Mouse (Mus musculus): ENCODE data around the gene Gm27029.
A peak's percentile ranks its signal among the peaks of the same experiment; 100 is the strongest.
"Not testable (repeated sequence)": the region's sequence is repeated elsewhere in the genome, so short reads cannot be mapped to it uniquely, and the experiment has no call there.

The Gm27029 gene

DNA sequence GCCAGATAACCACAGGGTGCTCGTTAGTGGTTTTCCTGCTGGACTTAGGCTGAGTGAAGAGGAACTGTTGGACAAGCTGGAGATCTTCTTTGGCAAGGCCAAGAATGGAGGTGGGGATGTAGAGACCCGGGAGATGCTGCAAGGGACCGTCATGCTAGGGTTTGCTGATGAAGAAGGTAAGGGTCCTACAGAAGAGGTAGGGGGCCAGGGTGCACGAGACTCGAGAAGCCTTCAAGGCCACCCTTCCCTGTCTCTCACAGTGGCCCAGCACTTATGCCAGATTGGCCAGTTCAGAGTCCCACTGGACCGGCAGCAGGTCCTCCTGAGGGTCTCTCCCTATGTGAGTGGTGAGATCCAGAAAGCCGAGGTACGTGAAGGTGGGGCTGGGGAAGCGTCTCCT lies 33.0 kb upstream of the Gm27029 start:
- no peak for DNase-seq (ENCODE audit: low read depth, low spot score)

DNA sequence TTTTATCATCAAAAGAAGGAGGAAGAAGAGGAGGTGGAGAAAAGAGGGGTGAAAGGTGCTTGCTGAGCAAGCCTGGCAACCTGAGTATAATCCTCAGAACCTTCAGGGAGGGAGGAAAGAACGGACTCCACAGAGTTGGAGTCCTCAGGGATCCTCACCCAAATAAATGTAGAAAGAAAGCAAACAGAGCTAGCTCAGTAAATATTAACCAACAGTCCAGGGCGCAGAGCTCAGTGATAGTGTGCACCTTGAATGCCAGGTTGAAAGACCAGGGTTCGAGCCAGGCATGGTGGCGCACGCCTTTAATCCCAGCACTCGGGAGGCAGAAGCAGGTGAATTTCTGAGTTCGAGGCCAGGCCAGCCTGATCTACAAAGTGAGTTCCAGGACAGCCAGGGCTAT lies 31.0 kb upstream of the Gm27029 start:
- no peak for DNase-seq (ENCODE audit: low read depth, low spot score)

DNA sequence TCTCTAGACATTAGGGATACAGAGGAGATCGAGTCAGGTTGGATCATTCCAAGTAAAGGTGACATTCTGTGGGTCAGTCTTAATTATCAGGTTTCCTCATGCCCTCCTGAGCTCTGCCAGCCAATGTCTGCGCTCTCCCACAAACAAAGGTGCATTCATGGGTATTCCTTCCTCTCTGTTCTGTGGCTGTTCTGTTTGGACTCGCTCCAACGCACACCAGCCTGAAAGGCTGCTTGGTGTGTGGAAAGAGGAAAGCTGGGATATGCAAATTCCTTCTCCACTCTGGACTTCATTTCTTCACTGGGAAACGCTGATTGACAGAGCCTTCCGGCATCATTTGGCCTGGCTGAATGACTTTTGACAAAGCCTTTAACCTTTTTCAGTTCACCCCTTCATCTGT lies 30.1 kb upstream of the Gm27029 start:
- no peak for DNase-seq (ENCODE audit: low read depth, low spot score)

DNA sequence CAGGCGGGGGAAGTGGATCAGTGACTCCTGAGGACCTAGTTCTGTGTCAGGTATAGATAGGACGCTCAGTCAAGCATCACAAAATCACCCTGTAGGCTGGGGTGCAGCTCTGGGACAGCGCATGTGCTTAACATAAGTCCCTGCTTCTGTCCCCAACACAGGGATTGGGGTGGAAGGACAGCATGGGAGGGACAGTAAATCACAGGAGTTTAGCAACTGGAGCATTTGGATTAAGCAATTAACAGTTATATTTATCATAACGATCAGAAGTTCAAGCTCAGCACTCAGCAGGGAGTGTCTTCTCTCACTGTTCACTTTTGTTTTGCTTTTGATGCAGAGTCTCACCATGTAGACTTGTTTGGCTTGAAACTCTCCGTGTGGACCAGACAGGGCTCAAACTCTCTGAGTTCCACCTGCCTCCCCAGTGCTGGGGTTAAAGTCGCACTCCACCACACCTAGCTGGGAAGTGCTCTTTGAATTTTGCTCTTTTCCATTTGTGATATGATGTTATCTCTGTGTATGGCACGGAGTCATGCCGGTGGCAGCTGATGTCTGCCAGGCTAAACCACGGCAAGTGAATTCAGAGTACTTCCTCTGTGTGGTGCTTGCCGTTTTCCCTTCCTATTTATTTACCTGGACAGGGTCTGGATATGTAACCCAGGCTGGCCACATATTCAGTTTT lies 27.6 kb upstream of the Gm27029 start:
- DNase-seq (ENCODE audit: low read depth, low spot score), result no peak

DNA sequence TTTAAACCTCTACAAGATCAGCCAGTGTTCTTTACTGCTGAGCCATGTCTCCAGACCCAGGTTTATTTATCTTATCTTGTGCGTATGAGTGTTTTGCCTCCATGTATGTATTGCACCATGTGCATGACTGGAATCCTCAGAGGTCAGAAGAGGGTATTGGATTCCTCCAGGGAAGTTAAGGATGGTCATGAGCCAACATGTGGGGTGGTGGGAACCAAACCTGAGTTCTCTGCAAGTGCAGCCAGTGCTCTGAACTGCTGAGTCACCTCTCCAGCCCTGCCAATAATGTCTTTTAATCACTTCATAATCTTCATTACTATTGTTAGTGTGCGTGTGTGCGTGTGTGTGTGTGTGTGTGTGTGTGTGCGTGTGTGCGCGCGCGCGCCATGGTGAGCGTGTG lies 26.9 kb upstream of the Gm27029 start:
- no peak for DNase-seq (ENCODE audit: low read depth, low spot score)

DNA sequence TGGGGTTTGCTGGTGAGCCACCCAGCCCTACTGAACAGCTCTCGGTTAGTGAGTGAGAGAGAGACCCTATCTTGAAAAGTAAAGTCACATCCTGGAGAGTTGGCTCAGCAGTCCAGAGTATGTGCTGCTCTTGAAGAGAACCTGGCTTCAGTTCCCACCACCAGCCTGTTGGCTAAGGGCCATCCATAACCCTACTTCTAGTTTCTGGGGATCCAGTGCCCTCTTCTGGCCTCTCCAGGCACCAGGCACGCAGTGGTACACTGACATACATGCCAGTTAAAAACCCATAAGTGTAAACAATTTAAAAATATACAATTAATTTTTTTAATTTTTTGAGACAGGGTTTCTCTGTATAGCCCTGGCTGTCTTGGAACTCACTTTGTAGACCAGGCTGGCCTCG lies 25.8 kb upstream of the Gm27029 start:
- no peak for DNase-seq (ENCODE audit: low read depth, low spot score)

DNA sequence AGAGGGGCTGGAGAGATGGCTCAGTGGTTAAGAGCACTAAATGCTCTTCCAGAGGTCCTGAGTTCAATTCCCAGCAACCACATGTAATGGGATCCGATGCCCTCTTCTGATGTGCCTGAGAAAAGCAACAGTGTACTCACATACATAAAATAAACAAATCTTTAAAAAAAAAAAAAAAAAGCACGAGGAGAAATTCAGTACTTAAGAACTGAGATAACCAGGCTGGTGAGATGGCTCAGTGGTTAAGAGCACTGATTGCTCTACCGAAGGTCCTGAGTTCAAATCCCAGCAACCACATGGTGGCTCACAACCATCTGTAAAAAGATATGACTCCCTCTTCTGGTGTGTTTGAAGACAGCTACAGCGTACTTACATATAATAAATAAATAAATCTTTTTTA lies 25.0 kb upstream of the Gm27029 start:
- DNase-seq (ENCODE audit: low read depth, low spot score), result not testable (repeated sequence)

DNA sequence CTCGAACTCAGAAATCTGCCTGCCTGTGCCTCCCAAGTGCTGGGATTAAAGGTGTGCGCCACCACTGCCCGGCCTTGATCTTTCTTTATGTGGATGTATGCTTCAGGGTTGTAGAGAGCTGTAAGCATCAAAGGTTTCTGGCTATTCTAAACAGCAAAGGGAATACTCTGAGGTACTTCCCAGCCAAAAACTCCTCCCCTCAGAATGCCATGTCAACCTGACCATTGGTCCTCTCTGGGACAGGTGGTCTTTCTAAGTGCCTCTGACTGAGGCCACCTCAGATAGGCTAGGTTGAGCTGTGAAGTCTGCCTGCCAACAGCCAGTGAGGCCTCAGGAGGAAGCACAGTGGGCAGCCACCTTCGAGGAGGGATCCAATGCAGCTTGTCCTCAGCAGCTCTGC lies 24.3 kb upstream of the Gm27029 start:
- DNase-seq (ENCODE audit: low read depth, low spot score), result no peak

DNA sequence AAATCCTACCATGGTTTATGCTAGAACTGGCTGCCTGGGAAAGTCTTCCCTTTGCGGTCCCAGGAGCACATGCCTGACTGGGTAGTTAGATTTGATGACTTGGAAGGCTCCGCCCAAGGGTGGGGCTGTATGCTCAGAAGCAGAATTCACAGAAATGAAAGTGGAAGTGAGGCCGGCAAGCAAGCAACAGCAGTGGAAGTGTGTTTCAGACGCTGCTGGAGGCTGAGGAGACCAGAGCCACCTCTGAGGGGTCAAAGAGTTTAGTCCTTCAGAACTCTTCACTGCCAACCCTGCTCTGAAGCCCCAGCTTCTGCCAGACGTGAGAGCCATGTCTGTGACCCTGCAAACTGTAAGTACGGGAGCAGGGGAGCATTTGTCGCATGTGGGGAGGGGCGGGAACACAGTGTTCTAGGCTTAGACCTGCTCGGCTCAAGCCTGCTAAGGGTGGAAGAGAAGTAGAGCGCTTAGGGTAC lies 23.7 kb upstream of the Gm27029 start, which contains the start of gene Ifi35:
Ifi35 (plus strand) TSS at position 134 of the 473 bp plus-strand sequence.
- no peak for DNase-seq (ENCODE audit: low read depth, low spot score)

DNA sequence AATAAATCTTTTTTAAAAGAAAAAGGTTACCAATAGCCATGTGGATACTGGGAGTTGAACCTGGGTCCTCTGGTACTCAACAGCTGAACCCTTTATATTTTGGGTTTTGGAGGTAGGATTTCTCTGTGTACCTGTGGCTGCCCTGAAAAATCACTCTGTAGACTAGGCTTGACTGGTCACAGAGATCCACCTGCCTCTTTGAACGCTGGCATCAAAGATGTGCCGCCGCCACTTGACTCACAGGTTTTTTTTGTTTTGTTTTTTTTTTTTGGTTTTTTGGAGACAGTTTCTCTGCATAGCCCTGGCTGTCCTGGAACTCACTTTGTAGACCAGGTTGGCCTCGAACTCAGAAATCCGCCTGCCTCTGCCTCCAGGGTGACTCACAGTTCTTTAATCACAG lies 23.2 kb upstream of the Gm27029 start:
- DNase-seq (ENCODE audit: low read depth, low spot score), result no peak

DNA sequence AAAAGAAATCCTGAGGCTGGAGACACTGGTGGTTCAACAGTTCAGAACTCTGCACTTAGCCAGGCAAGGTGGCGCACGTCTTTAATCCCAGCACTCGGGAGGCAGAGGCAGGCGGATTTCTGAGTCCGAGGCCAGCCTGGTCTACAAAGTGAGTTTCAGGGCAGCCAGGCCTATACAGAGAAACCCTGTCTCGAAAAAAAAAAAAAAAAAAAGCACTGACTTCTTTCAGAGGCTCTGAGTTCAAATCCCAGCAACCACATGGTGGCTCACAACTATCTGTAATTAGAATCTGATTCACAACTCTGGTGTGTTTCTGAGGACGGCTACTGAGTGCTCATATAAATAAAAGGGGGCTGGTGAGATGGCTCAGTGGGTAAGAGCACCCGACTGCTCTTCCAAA lies 22.3 kb upstream of the Gm27029 start:
- DNase-seq (ENCODE audit: low read depth, low spot score), result not testable (repeated sequence)

DNA sequence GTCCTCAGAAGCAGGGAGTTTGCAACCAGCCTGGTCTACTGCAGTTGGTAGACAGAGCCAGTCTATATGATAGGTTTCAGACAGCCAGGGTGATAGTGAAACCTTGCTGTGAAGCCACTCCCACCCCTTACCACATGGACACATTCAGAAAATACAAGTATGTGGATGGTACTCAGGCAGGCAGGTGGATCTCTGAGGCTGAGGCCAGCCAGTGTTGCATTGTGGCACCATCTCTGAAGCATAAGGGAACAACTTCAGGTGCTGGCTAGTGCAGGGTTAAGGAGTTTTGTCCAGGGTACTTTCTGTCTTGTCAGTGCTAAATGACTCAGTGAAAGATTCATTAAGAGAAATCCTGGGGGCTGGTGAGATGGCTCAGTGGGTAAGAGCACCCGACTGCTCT lies 21.7 kb upstream of the Gm27029 start:
- no peak for DNase-seq (ENCODE audit: low read depth, low spot score)

DNA sequence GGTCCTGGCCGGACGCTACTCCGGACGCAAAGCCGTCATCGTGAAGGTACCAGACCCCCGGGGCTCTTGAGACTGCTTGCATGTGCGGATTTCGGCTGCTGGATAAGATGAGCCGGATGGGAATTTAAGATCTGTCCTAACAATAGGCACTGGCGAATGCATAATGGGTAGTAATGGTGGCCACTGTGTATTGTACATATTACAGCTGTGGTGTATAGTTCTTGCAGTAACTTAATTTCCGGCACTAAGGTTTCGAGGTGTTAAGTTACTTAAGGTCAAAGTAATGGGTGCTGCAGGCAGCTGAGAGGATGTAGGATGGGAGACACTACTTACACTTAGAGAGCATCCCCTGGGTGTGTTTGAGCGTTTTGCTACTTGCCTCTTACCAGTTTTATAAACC lies 18.2 kb upstream of the Gm27029 start:
- no peak for DNase-seq (ENCODE audit: low read depth, low spot score)

DNA sequence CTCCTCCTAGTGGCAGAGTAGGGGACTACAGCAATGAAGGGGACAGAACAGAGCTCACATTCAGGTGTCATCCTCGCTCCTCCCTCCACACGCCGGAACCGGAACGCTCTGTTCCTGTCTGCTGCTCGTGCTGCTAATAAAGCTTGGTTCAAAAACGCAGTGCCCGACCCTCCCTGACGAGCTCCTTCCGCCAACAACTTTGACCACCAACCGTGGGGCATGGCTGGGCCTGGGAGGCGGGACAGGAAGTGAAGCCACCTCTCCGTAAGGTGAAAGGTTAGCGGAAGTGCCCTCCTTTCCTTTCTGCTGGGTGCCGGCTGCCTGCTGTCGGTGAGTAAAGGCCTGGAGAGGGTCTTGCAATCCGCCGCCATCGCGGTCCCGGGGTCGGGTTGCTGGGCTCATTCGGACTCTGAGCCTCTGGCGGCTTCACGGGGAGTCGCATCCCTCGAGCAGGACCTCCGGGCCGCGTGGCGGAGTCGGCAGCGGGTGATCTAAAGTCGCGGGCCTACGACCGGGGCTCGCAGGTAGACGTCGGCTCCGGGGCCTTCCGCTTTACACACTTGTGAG lies 17.6 kb upstream of the Gm27029 start, which contains the start of gene Rpl27:
Rpl27 (plus strand) TSS at position 172 of the 567 bp plus-strand sequence.
- peak; percentile 100 for DNase-seq (ENCODE audit: low read depth, low spot score)

DNA sequence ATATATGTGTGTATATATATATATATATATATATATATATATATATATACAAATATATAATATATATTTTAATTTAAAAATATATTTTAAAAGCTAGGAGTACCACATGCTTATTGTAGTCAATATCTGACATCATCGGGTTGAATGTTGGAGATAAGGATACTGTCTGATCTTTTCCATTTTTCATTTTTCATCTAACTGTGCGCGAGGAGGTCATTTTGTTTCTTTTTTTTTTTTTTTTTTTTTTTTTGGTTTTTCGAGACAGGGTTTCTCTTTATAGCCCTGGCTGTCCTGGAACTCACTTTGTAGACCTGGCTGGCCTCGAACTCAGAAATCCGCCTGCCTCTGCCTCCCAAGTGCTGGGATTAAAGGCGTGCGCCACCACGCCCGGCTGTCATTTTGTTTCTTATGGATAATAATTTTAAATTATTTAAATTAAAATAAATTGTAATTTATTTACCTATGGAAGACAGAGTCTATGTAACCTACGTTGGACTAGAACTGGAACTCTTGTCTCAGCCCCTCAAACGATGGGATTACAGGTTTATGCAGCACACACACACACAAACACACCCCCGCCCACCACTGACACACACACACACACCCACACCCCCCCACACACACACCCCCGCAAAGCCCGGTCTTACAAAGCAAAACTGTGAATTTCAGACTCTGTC lies 17.0 kb upstream of the Gm27029 start:
- DNase-seq (ENCODE audit: low read depth, low spot score), result not testable (repeated sequence)

DNA sequence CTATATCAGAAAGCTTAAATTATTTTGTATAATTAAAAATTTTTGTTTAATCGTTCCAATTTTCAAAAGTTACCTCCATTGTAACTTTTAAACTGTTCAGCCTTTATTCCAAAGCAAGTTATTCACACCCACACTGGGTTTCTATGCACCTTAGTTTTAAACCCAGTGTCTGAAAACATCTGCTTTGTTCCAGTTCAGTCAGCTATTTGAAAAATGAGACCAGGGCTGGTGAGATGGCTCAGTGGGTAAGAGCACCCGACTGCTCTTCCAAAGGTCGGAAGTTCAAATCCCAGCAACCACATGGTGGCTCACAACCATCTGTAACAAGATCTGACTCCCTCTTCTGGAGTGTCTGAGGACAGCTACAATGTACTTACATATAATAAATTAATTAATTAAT lies 13.4 kb upstream of the Gm27029 start:
- DNase-seq (ENCODE audit: low read depth, low spot score), result not testable (repeated sequence)

DNA sequence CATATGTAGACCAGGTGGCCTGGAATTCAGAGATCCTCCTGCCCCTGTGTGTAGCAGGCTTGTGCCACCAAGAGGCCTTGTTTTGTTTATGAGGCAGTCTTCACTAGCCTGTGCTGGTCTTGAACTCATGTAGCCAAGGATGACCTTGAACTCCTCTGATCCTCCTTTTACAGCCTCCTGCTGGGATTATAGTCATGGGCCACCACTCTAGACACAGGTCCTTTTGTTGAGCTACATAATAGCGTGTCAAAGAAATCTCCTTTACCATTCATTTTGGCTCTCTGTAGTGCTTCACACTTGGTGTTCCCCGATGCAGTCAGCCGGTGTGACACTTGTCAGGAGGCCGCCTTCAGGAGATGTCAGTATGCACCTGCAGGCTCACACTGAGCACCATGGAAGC lies 12.3 kb upstream of the Gm27029 start:
- no peak for DNase-seq (ENCODE audit: low read depth, low spot score)

DNA sequence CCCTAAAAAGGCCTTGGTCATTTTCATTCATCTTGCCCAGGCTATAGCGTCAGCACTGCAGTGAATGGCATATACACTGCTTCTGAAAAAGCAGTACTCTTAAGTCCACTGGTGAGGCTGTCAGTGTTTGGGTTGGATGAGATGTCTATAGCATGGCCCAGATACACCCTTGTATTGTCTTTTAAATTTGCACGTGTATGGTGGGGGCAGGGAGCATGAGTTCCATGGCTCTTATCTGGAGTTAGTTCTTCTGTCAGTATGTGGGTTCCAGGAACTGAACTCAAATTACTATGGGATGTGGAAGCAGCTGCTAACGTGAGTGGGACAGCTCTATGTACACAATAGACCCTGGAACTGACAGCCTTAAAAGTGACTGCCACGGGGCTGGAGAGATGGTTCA lies 11.2 kb upstream of the Gm27029 start:
- DNase-seq (ENCODE audit: low read depth, low spot score), result no peak

DNA sequence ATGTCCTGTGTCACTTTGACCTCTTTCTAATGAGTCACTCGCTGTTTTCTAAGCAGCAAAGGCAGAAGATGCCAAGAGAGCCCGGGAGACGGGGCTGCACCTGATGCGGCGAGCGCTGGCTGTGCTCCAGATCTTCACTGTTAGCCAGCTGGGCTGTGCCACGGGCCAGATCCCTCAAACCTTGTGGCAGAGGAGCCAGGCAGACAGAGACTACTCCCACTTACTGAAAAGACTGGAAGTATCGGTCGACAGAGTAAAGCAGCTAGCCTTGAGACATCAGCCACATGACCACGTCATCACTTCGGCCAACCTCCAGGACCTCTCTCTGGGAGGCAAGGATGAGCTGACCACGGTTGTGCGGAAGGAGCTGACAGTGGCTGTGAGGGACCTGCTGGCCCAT lies 8.8 kb upstream of the Gm27029 start:
- DNase-seq (ENCODE audit: low read depth, low spot score), result no peak

DNA sequence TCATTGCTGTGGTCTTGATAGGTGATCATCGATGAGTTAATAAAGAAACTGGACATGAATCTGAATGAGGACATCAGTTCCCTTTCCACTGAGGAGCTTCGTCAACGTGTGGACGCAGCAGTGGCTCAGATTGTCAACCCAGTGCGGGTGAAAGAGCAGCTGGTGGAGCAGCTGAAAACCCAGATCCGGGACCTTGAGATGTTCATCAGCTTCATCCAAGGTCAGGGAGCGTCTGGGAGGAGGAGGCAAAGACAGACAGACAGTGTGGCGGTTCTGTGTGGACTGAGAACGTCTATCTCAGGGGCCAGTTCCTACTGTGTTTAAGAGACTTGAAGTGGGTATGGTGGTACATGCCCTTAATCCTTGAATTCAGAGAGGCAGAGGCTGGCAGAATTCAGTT lies 6.7 kb upstream of the Gm27029 start:
- DNase-seq (ENCODE audit: low read depth, low spot score), result no peak

DNA sequence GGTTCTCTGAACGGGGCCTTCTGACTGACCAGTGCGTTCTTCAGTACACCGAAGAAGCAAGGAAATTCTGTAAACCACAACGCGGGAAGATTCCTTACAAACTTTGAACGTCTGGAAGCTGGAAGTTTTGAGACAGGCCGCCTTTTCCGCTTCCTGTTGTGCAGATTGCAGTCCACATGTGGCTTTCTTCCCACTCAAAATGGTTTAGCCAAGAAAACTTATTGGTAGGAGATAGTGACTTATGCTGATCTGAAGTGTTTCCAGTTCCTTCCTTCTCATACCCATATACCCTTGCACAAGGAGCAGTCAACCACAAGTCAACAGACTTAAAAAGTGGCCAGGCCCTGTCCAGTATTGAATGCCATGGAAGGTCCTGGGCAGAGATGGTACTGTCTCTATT lies 1.6 kb upstream of the Gm27029 start:
- DNase-seq (ENCODE audit: low read depth, low spot score), result no peak

DNA sequence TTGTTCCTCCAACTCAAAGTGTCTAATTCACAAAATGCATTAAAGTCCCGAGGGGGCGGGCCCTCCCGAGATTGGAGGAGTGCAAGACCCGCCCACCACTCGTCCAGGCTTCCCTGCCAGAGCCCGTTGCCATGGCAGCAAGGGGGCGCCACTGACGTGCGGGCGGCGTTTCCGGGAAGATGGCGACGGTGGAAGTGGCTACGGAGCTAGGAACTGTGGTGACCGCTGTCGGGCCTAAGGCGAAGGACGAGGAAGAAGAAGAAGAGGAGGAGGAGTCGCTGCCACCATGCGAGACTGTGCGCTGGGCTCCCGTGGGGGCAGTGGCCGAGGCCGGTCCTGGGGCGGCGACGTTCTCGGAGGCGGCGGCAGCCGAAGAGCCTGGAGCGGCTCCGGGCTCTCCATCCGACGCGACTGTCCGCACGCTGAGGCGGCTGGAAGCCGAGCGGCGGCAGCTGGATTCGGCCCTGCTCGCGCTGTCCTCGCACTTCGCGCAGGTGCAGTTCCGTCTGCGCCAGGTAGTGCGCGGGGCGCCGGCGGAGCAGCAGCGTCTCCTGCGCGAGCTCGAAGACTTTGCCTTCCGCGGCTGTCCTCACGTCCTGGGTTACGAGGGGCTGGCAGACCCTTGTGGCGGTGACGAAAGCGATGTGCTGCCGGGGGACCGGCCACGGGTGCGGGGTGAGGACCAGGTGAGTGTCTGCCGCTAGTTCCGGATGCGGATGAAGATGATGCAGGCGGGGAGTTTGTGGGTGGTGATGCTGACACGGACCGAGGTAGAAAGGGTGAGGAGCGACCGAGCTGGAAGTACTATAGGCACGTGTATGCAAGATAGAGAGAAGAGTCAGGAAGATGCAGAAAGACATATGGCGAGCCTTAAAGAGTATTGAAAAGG lies 573 bp upstream of the Gm27029 start, which contains the start of the genes Rundc1 and Ptges3l:
Rundc1 (plus strand) TSS at position 161 of the 889 bp plus-strand sequence.
Ptges3l (minus strand) TSS at position 409 of the 889 bp plus-strand sequence.
- peak; percentile 92 for DNase-seq (ENCODE audit: low read depth, low spot score)

Measured in forelimb bud, embryonic 11.5 days (tissue).